Mouse (Mus musculus): Measurements from ENCODE around the gene Gm29609.

GRCm38 (mm10) chr5:31203866-31204265, 24.2 kb upstream of the Gm29609 start:
- TF ChIP-seq GATA1 (IDR thresholded peaks at IDR 0.05; ENCODE audit: low read length): no peak
- no peak for TF ChIP-seq TAL1 (IDR thresholded peaks at IDR 0.05; ENCODE audit: low read length)

Data from erythroblast, embryonic 14.5 days (primary cell).